Mouse (Mus musculus): ENCODE measurements around the gene Rapsn. TPM values are rescaled to one million over a fixed set of nuclear protein-coding genes. Genes with fewer than 3 reads are reported as not detected.
A peak's percentile ranks its signal among the peaks of the same experiment; 100 is the strongest.
"Not testable (repeated sequence)": the region's sequence is repeated elsewhere in the genome, so short reads cannot be mapped to it uniquely, and the experiment has no call there.

Gene Rapsn
- polyA plus RNA-seq (2015; fragmentation: Nextera tagmentation; extraction: Ambion mirVana): 0.91 and 1.9 TPM in 2 replicates

- H3K27ac ChIP-seq: no peak within 1 kb of the TSS
Observed at GRCm38 (mm10) chr2:91035385-91035784, at the start of gene Rapsn. Rapsn (plus strand) TSS chr2:91035620.

DNA sequence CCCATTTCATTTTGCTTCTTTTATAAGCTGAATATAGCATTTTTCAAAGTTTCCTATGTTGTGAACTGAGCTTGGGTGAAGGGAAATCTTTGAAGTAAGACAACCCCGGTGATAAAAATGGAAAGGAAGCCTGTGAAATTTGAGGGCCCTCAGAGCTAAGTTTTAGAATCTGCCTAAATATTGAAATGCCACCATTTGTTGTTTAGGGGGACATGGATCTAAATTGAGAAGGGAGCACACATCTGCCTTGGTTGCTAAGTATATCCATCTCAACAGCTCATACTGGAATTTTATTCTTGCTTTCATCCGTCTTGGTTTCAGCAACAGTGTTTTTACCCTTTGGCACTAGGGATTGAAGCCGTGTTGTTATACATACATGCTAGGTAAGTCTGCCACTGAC is 49.4 kb upstream of the Rapsn start:
- Histone ChIP-seq H3K9me3 (no peaks in the 10 kb centered on the region), H3K4me2 (no peak overlapping the region), H3K9ac (no peak overlapping the region), H3K36me3 (no peaks in the 10 kb centered on the region), H3K4me1 (no peaks in the 10 kb centered on the region), H3K27ac (no peak overlapping the region), H3K4me3 (no peak overlapping the region), H3K27me3 (no peaks in the 10 kb centered on the region)
- ATAC-seq (ENCODE audit: borderline replicate concordance, extremely low read depth, low FRiP score, low TSS enrichment): no peak
- 88% methylated on average over 3 of the region's 3 CpGs for WGBS

More at GRCm38 (mm10) chr2:91035385-91035784, at the start of gene Rapsn:
- H3K4me3 ChIP-seq: no peak within 1 kb of the TSS
- peak; percentile 27; the same call in 1 of the 2 replicates for ATAC-seq (ENCODE audit: borderline replicate concordance, extremely low read depth, low FRiP score, low TSS enrichment)
- H3K27me3 ChIP-seq: no peaks in the 10 kb centered on the region
- no peak within 1 kb of the TSS for H3K4me2 ChIP-seq
- no peak within 1 kb of the TSS for H3K9ac ChIP-seq
- H3K36me3 ChIP-seq: no peaks in the 10 kb centered on the region
- peaks cover 3% of the 10 kb centered on the region; the same call in 1 of the 2 replicates for H3K4me1 ChIP-seq
- H3K9me3 ChIP-seq: no peaks in the 10 kb centered on the region
- WGBS: 42% methylated on average over 9 of the region's 9 CpGs

DNA sequence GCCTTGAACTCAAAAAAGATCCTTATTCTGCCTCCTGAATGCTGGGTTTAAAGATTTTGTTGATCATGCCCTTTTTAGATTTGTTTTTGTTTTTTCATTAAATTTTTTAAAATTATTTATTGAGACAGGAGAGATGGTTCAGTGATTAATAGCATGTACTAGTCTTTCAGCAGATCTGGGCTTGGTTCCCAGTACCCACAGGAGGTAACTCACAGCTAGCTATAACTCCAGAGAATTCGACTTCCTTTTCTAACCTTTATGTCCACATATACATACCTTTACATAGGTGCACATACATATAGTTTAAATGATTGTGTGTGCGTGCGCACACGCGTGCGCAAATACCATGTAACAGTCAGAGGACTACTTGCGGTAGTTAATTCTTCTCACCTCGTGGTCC is 26.9 kb upstream of the Rapsn start:
- H3K36me3 ChIP-seq: peaks cover 86% of the 10 kb centered on the region
- no peak overlapping the region for H3K4me3 ChIP-seq
- no peaks in the 10 kb centered on the region for H3K27me3 ChIP-seq
- WGBS: 97% methylated on average over 8 of the region's 8 CpGs
- no peak overlapping the region for H3K9ac ChIP-seq
- no peaks in the 10 kb centered on the region for H3K9me3 ChIP-seq
- H3K27ac ChIP-seq: no peak overlapping the region
- H3K4me1 ChIP-seq: no peaks in the 10 kb centered on the region
- no peak for ATAC-seq (ENCODE audit: borderline replicate concordance, extremely low read depth, low FRiP score, low TSS enrichment)
- H3K4me2 ChIP-seq: no peak overlapping the region

- peaks cover 76% of the 10 kb centered on the region for H3K36me3 ChIP-seq
Observed at GRCm38 (mm10) chr2:91013881-91014280, 21.5 kb upstream of the Rapsn start.

GRCm38 (mm10) chr2:91015386-91015785 is 20.0 kb upstream of the Rapsn start:
- Histone ChIP-seq H3K27ac (no peak overlapping the region), H3K27me3 (no peaks in the 10 kb centered on the region), H3K9me3 (no peaks in the 10 kb centered on the region), H3K9ac (no peak overlapping the region), H3K4me2 (no peak overlapping the region), H3K4me3 (no peak overlapping the region), H3K36me3 (peaks cover 69% of the 10 kb centered on the region), H3K4me1 (no peaks in the 10 kb centered on the region)
- no peak for ATAC-seq (ENCODE audit: borderline replicate concordance, extremely low read depth, low FRiP score, low TSS enrichment)
- WGBS: 82% methylated on average over 4 of the region's 4 CpGs

More at GRCm38 (mm10) chr2:91013881-91014280, 21.5 kb upstream of the Rapsn start:
- Histone ChIP-seq H3K4me1 (no peaks in the 10 kb centered on the region), H3K27ac (no peak overlapping the region), H3K27me3 (no peaks in the 10 kb centered on the region), H3K9me3 (no peaks in the 10 kb centered on the region), H3K4me3 (no peak overlapping the region), H3K9ac (no peak overlapping the region), H3K4me2 (no peak overlapping the region)
- ATAC-seq (ENCODE audit: borderline replicate concordance, extremely low read depth, low FRiP score, low TSS enrichment): no peak
- 83% methylated on average over 2 of the region's 2 CpGs for WGBS

GRCm38 (mm10) chr2:91018061-91018788 is 17.2 kb upstream of the Rapsn start:
- WGBS: 82% methylated on average over 8 of the region's 8 CpGs
- H3K4me3 ChIP-seq: no peak overlapping the region
- H3K9me3 ChIP-seq: no peaks in the 10 kb centered on the region
- no peak overlapping the region for H3K4me2 ChIP-seq
- no peaks in the 10 kb centered on the region for H3K4me1 ChIP-seq
- no peak overlapping the region for H3K9ac ChIP-seq
- ATAC-seq (ENCODE audit: borderline replicate concordance, extremely low read depth, low FRiP score, low TSS enrichment): no peak
- no peak overlapping the region for H3K27ac ChIP-seq
- H3K36me3 ChIP-seq: peaks cover 48% of the 10 kb centered on the region
- H3K27me3 ChIP-seq: no peaks in the 10 kb centered on the region

DNA sequence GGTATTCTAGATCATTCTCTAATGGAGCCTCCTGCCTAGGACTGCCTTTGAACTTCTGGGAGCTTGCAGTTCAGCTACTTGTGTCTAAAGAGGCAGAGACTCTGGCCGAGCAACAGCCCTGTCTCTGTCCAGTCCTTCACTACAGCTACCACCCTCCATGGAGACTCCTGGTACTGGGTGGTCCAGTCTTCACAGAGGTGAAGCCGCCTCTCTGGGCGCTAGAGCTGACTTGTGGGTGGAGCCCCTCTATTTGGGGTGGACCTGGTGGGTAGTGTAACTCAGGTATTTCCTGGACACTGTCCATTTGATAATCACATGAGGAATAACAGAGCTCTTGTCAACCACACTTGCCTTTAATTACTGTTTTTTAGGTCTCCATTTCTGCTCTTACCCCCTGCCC is 15.5 kb upstream of the Rapsn start:
- WGBS: 94% methylated on average over 3 of the region's 3 CpGs
- no peak overlapping the region for H3K9ac ChIP-seq
- H3K36me3 ChIP-seq: peaks cover 32% of the 10 kb centered on the region
- H3K9me3 ChIP-seq: no peaks in the 10 kb centered on the region
- no peaks in the 10 kb centered on the region for H3K27me3 ChIP-seq
- no peaks in the 10 kb centered on the region for H3K4me1 ChIP-seq
- H3K4me3 ChIP-seq: no peak overlapping the region
- H3K27ac ChIP-seq: no peak overlapping the region
- no peak for ATAC-seq (ENCODE audit: borderline replicate concordance, extremely low read depth, low FRiP score, low TSS enrichment)
- H3K4me2 ChIP-seq: no peak overlapping the region

- H3K4me3 ChIP-seq; H3K9ac ChIP-seq; H3K27ac ChIP-seq; H3K4me2 ChIP-seq; ATAC-seq (ENCODE audit: borderline replicate concordance, extremely low read depth, low FRiP score, low TSS enrichment); H3K27me3 ChIP-seq; H3K9me3 ChIP-seq; H3K4me1 ChIP-seq: not testable (repeated sequence)
- WGBS: 96% methylated on average over 7 of the region's 7 CpGs
- peaks cover 15% of the 10 kb centered on the region; the same call in 1 of the 2 replicates for H3K36me3 ChIP-seq
Observed at GRCm38 (mm10) chr2:91022266-91022665, 13.2 kb upstream of the Rapsn start.

DNA sequence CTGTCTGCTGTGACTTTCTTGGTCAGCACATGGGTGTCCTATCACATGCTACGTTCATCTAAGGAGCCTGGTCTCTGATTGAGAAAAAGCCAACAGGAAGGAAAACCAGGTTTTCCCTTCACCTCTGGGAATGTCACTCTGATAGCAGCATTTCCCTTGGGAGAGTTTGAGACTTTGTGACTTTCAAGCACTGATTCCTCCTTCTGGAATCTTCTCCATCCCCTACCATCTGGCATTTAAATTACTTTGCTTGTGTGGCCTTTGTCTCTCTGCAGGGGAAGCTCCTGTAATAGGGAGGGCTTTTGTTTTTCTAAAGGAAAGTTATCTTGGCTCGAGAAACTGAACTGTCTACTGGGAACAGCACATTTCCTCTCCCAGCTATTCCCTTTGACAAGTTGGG is 12.3 kb upstream of the Rapsn start:
- WGBS: 71% methylated on average over 2 of the region's 2 CpGs
- H3K27ac ChIP-seq: no peak overlapping the region
- no peak for ATAC-seq (ENCODE audit: borderline replicate concordance, extremely low read depth, low FRiP score, low TSS enrichment)

DNA sequence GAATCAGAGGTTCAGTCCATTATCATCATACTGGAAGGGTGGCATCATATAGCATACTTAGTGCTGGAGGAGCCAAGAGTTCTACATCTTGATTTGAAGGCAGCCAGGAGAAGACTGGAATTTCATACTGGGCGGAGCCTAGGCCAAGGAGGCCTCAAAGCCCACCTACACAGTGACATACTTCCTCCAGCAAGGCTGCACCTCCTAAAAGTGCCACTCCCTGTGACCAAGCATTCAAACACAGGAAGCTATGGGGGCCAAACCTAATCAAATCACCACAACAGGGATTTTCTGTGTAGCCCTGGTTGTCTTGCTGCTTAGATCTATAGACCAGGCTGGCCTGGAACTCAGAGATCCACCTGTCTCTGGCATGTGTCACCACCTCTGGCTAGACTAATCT is 11.5 kb upstream of the Rapsn start:
- peaks cover 10% of the 10 kb centered on the region; the same call in 1 of the 2 replicates for H3K36me3 ChIP-seq
- no peak for ATAC-seq (ENCODE audit: borderline replicate concordance, extremely low read depth, low FRiP score, low TSS enrichment)
- H3K27ac ChIP-seq: no peak overlapping the region
- H3K4me1 ChIP-seq: no peaks in the 10 kb centered on the region
- no peak overlapping the region for H3K4me2 ChIP-seq
- H3K9me3 ChIP-seq: no peaks in the 10 kb centered on the region
- WGBS: 100% methylated on average over 1 of the region's 1 CpGs
- no peak overlapping the region for H3K4me3 ChIP-seq
- no peak overlapping the region for H3K9ac ChIP-seq
- H3K27me3 ChIP-seq: no peaks in the 10 kb centered on the region

More for the DNA sequence above, 12.3 kb upstream of the Rapsn start:
- Histone ChIP-seq H3K9ac (no peak overlapping the region), H3K4me1 (no peaks in the 10 kb centered on the region), H3K9me3 (no peaks in the 10 kb centered on the region), H3K4me2 (no peak overlapping the region), H3K36me3 (peaks cover 11% of the 10 kb centered on the region; the same call in 1 of the 2 replicates), H3K4me3 (no peak overlapping the region), H3K27me3 (no peaks in the 10 kb centered on the region)

DNA sequence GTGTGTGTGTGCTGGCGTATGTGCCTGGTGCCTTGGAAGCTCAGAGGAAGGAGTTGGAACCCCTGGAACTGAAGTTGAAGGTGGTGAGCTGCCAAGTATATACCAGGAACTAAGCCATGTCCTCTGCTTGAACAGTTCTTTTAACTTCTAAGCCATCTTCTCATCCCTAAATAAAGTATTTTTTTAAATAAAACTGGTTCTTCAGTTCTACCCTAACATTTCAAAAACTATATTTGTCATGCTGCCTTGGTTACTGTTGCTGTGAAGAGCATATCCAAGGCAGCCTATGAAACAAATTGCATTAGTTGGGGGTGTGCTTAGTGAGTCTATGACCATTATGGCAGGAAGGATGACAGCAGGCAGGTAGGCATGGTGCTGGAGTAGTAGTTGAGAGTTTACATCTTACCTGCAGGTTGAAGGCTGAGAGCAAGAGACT is 10.3 kb upstream of the Rapsn start:
- H3K27ac ChIP-seq: no peak overlapping the region
- no peaks in the 10 kb centered on the region for H3K27me3 ChIP-seq
- 95% methylated on average over 1 of the region's 1 CpGs for WGBS
- no peaks in the 10 kb centered on the region for H3K4me1 ChIP-seq
- H3K36me3 ChIP-seq: peaks cover 5% of the 10 kb centered on the region; the same call in 1 of the 2 replicates
- no peak overlapping the region for H3K4me3 ChIP-seq
- no peak for ATAC-seq (ENCODE audit: borderline replicate concordance, extremely low read depth, low FRiP score, low TSS enrichment)
- H3K9me3 ChIP-seq: no peaks in the 10 kb centered on the region
- H3K4me2 ChIP-seq: no peak overlapping the region
- no peak overlapping the region for H3K9ac ChIP-seq

GRCm38 (mm10) chr2:91026491-91026890 is 8.9 kb upstream of the Rapsn start:
- no peaks in the 10 kb centered on the region for H3K27me3 ChIP-seq
- no peaks in the 10 kb centered on the region for H3K36me3 ChIP-seq
- no peak overlapping the region for H3K27ac ChIP-seq
- no peak overlapping the region for H3K9ac ChIP-seq
- ATAC-seq (ENCODE audit: borderline replicate concordance, extremely low read depth, low FRiP score, low TSS enrichment): no peak
- H3K4me3 ChIP-seq: no peak overlapping the region
- H3K9me3 ChIP-seq: no peaks in the 10 kb centered on the region
- H3K4me1 ChIP-seq: no peaks in the 10 kb centered on the region
- no peak overlapping the region for H3K4me2 ChIP-seq
- whole genome bisulfite sequencing: 81% methylated on average over 1 of the region's 1 CpGs
